Mouse (Mus musculus) left cerebral cortex, adult 2 months (tissue): ENCODE measurements around the gene Cisd1. TPM values are rescaled to one million over a fixed set of nuclear protein-coding genes. Genes with fewer than 3 reads are reported as not detected.

Experiments
- DNase-seq, 2 experiments: peaks; one replicate each; pipeline ENCODE4 v3.0.0; 2021 to 2022; ENCODE audit warnings: low spot score in 2 of 2, mixed read lengths in 1 of 2; ENCODE audit errors: extremely low spot score in 1 of 2
- H3K27ac ChIP-seq: fragments of 200-600 bp; 2 replicates; pipeline ENCODE4 v1.8.1; 2022
- H3K4me3 ChIP-seq: fragments of 200-600 bp; 2 replicates; pipeline ENCODE4 v1.8.1; 2022
- CTCF ChIP-seq: fragments of 200-600 bp; IDR thresholded peaks from 2 replicates; pipeline ENCODE4 v1.8.1; 2022; ENCODE audit warnings: antibody characterized with exemption, mild to moderate bottlenecking, moderate library complexity
- intact Hi-C: fragments of 180-260 bp; cut with DNase I; formaldehyde crosslinking; loops from one replicate; pipeline ENCODE4 v1.15.1; 2025
- total RNA-seq, 2 experiments: library from RNA; stranded (reverse); gene quantifications; 2 replicates each; pipeline ENCODE4 v1.2.3; 2021

Cisd1 gene
- total RNA-seq, 2 experiments from 2014 or later = 119 to 131 TPM

- Histone ChIP-seq H3K4me3 (peak overlapping the region; percentile 76), H3K27ac (peak overlapping the region; percentile 90)
- no peak for TF ChIP-seq CTCF
- intact Hi-C loops = no loop called here
- DNase-seq = no peak
These were observed 60.6 kb downstream of the Cisd1 start for GRCm38 (mm10) chr10:71284131-71284510.

Other genes with a start within 250 kb of the Cisd1 start
- gene Bicc1, start 185.3 kb downstream of the Cisd1 start, total RNA-seq = 1 to 10 TPM; 5.1 to 6.7 TPM
- 10 to 100 TPM; 34.0 to 41.1 TPM for gene Tfam, start 106.7 kb downstream of the Cisd1 start, total RNA-seq
- 10 to 100 TPM; 49.6 to 50.7 TPM for gene Ube2d1, start 59.7 kb downstream of the Cisd1 start, total RNA-seq
- 10 to 100 TPM; 30.5 to 36.7 TPM for gene Ipmk, start 2.8 kb upstream of the Cisd1 start, total RNA-seq